Mouse (Mus musculus) stomach, embryonic 14.5 days (tissue): ENCODE measurements around the gene 4921524J17Rik. TPM values are rescaled to one million over a fixed set of nuclear protein-coding genes. Genes with fewer than 3 reads are reported as not detected.

ENCODE experiments used
- ATAC-seq: fragments of 200-750 bp; cut with Nextera tagmentation; 2 replicates; pipeline ENCODE4 v1.8.0; 2017; ENCODE audit warnings: low read depth, moderate TSS enrichment; ENCODE audit not compliant: insufficient number of reproducible peaks, insufficient read depth, low FRiP score
- H3K27ac ChIP-seq: fragments of 300-500 bp; sonication (generic); 2 replicates; pipeline ENCODE4 v1.5.1; 2014; ENCODE audit warnings: mild to moderate bottlenecking, low read length, moderate library complexity, mixed read lengths
- H3K27me3 ChIP-seq: fragments of 300-500 bp; sonication (generic); 2 replicates; pipeline ENCODE4 v1.6.1; 2014; ENCODE audit warnings: low read length, control low read depth, mixed read lengths; ENCODE audit not compliant: control insufficient read depth, insufficient read depth
- H3K36me3 ChIP-seq: fragments of 300-500 bp; sonication (generic); 2 replicates; pipeline ENCODE4 v1.6.1; 2014; ENCODE audit warnings: mild to moderate bottlenecking, control low read depth, low read length, moderate library complexity, mixed read lengths; ENCODE audit not compliant: control insufficient read depth, insufficient read depth
- H3K4me1 ChIP-seq: fragments of 300-500 bp; sonication (generic); 2 replicates; pipeline ENCODE4 v1.6.1; 2014; ENCODE audit warnings: low read length, control low read depth, mixed read lengths; ENCODE audit not compliant: control insufficient read depth, insufficient read depth
- H3K4me2 ChIP-seq: fragments of 300-500 bp; sonication (generic); replicated peaks from 2 replicates; pipeline ENCODE4 v1.6.1; 2014; ENCODE audit warnings: low read depth, low read length, control low read depth
- H3K4me3 ChIP-seq: fragments of 300-500 bp; sonication (generic); 2 replicates; pipeline ENCODE4 v1.5.1; 2014; ENCODE audit warnings: low read depth, low read length, control low read depth
- H3K9ac ChIP-seq: fragments of 300-500 bp; sonication (generic); replicated peaks from 2 replicates; pipeline ENCODE4 v1.6.1; 2014; ENCODE audit warnings: low read depth, mild to moderate bottlenecking, control low read depth, low read length, moderate library complexity, mixed read lengths
- H3K9me3 ChIP-seq: fragments of 300-500 bp; sonication (generic); 2 replicates; pipeline ENCODE4 v1.6.1; 2016; ENCODE audit warnings: low read depth, low read length, control low read depth; ENCODE audit not compliant: control insufficient read depth
- WGBS: fragments of 180-500 bp; shearing (Covaris S2); extraction: QIAGEN DNeasy Blood & Tissue Kit; methylation state at CpG from one replicate; pipeline ENCODE4 v1.1.7; 2014; 5-methylcytosine and 5-hydroxymethylcytosine counted together
- polyA plus RNA-seq: library from polyadenylated mRNA; unstranded; fragments of >200 nt; fragmentation: Nextera tagmentation; extraction: Ambion mirVana; gene quantifications from 2 replicates; pipeline ENCODE4 v1.2.1, GENCODE M21; 2014

Gene 4921524J17Rik
- polyA plus RNA-seq, 1 experiment from 2014 or later = 37.9 TPM

- Histone ChIP-seq H3K9ac (no peak overlapping the region), H3K27me3 (no peaks in the 10 kb centered on the region)
These were observed 26.7 kb downstream of the 4921524J17Rik start for GRCm38 (mm10) chr8:85405961-85406360.

GRCm38 (mm10) chr8:85405418-85405817 is 27.2 kb downstream of the 4921524J17Rik start:
- ATAC-seq = no peak
- H3K4me3 ChIP-seq = no peak overlapping the region
- no peaks in the 10 kb centered on the region for H3K9me3 ChIP-seq
- 29% methylated on average over 3 of the region's 3 CpGs for WGBS
- H3K36me3 ChIP-seq = no peaks in the 10 kb centered on the region; the same call in 1 of the 2 replicates
- no peak overlapping the region for H3K4me2 ChIP-seq
- no peaks in the 10 kb centered on the region for H3K4me1 ChIP-seq
- H3K9ac ChIP-seq = no peak overlapping the region
- no peaks in the 10 kb centered on the region for H3K27me3 ChIP-seq
- no peak overlapping the region for H3K27ac ChIP-seq

More at GRCm38 (mm10) chr8:85405961-85406360, 26.7 kb downstream of the 4921524J17Rik start:
- ATAC-seq = no peak
- Histone ChIP-seq H3K4me2 (no peak overlapping the region), H3K9me3 (no peaks in the 10 kb centered on the region), H3K4me1 (no peaks in the 10 kb centered on the region), H3K36me3 (no peaks in the 10 kb centered on the region; the same call in 1 of the 2 replicates), H3K4me3 (no peak overlapping the region), H3K27ac (no peak overlapping the region)
- 74% methylated on average over 10 of the region's 10 CpGs for WGBS

GRCm38 (mm10) chr8:85398548-85398947 is 34.1 kb downstream of the 4921524J17Rik start:
- H3K9me3 ChIP-seq = no peaks in the 10 kb centered on the region
- H3K4me2 ChIP-seq = no peak overlapping the region
- H3K4me3 ChIP-seq = no peak overlapping the region
- H3K27ac ChIP-seq = no peak overlapping the region
- no peak for ATAC-seq
- WGBS = 90% methylated on average over 4 of the region's 4 CpGs
- H3K36me3 ChIP-seq = no peaks in the 10 kb centered on the region
- H3K4me1 ChIP-seq = no peaks in the 10 kb centered on the region
- no peak overlapping the region for H3K9ac ChIP-seq
- no peaks in the 10 kb centered on the region for H3K27me3 ChIP-seq

DNA sequence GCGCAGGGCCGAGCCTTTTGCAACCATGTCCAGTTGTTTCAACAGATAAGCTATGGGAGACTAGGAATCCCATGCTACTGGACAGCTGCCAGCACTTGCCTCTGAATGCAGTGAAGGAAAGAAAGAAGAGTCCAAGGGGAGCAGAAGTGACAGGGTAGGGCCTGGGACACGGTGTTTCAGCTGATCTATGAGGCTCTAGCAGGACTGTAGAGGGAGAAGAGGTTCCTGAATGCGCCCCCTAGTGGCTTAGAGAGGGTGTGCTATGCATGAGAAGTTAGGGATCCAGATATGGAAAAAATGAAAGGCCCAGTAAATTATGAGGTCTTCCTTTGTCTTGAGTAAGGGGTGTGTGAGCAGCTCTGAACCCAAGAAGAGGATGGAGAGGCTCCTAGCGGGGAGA is 35.1 kb downstream of the 4921524J17Rik start:
- no peak for ATAC-seq
- Histone ChIP-seq H3K4me1 (no peaks in the 10 kb centered on the region), H3K36me3 (no peaks in the 10 kb centered on the region), H3K4me2 (no peak overlapping the region), H3K9ac (no peak overlapping the region), H3K9me3 (no peaks in the 10 kb centered on the region), H3K4me3 (no peak overlapping the region), H3K27me3 (no peaks in the 10 kb centered on the region), H3K27ac (no peak overlapping the region)
- WGBS = 45% methylated on average over 5 of the region's 5 CpGs

DNA sequence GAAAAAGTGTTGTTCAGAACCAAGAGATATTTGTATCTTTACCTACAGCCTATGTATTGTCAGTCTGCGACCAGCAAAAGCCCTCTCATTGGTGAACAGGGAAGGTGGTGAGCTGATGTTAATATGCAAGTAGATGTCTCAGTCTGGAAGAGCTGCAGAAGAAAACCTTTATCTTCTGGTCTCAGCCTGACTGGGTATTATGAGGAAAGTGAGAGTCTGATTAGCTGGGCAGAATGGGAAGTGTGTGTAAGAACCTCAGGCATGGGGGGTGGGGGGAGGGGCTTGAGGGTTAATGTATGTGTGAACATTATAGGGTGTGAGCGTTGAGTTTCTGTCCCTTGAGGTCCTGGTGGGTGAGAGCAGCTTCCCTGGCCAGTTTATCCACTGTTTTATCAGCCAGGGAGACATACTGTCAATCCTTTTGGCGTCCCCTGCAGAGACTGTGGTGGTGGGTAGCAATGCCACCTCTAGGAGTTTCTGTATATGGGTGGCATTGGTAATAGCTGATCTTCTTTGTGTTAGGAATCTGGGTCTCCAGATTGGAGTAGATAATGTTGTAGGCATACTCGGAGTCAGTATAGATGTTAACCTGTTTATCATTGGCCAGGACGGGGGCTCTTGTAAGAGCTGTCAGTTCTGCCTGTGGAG is 36.1 kb downstream of the 4921524J17Rik start:
- Histone ChIP-seq H3K4me1 (no peaks in the 10 kb centered on the region), H3K4me2 (no peak overlapping the region), H3K4me3 (no peak overlapping the region), H3K36me3 (no peaks in the 10 kb centered on the region), H3K27ac (no peak overlapping the region), H3K9ac (no peak overlapping the region), H3K9me3 (no peaks in the 10 kb centered on the region), H3K27me3 (no peaks in the 10 kb centered on the region)
- 84% methylated on average over 5 of the region's 5 CpGs for WGBS
- no peak for ATAC-seq

GRCm38 (mm10) chr8:85395681-85396431 is 36.8 kb downstream of the 4921524J17Rik start:
- 80% methylated on average over 8 of the region's 8 CpGs for WGBS
- no peak overlapping the region for H3K27ac ChIP-seq
- no peak overlapping the region for H3K4me3 ChIP-seq

DNA sequence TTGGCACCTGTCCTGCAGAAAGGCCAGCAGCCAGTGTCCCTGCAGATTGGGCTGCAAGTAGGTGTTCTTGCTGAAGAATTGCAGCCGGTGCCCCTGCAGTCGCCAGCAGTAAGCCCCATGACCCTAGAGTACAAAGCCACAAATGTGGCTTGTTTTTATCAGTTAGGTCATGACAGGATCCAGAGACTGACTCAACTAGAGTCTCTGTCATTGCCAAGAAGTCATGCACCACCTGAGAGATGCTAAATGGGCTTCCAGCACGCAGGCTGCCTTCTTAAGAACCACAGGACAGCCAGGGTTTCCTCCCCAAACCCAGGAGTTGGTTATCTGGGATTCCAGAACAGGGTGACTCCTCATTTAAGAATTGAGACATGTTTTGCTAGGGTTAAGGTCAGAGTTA is 37.6 kb downstream of the 4921524J17Rik start:
- Histone ChIP-seq H3K27me3 (no peaks in the 10 kb centered on the region), H3K36me3 (no peaks in the 10 kb centered on the region), H3K27ac (no peak overlapping the region), H3K4me2 (no peak overlapping the region), H3K9ac (no peak overlapping the region), H3K9me3 (no peaks in the 10 kb centered on the region), H3K4me1 (no peaks in the 10 kb centered on the region), H3K4me3 (no peak overlapping the region)
- 75% methylated on average over 3 of the region's 3 CpGs for WGBS
- ATAC-seq = no peak

More at GRCm38 (mm10) chr8:85395681-85396431, 36.8 kb downstream of the 4921524J17Rik start:
- no peaks in the 10 kb centered on the region for H3K4me1 ChIP-seq
- H3K9me3 ChIP-seq = no peaks in the 10 kb centered on the region
- H3K27me3 ChIP-seq = no peaks in the 10 kb centered on the region
- no peak overlapping the region for H3K9ac ChIP-seq
- ATAC-seq = no peak
- no peaks in the 10 kb centered on the region for H3K36me3 ChIP-seq
- no peak overlapping the region for H3K4me2 ChIP-seq

- Histone ChIP-seq H3K27ac (no peak overlapping the region), H3K9ac (no peak overlapping the region), H3K4me3 (no peak overlapping the region), H3K4me1 (no peaks in the 10 kb centered on the region), H3K9me3 (no peaks in the 10 kb centered on the region), H3K27me3 (no peaks in the 10 kb centered on the region), H3K36me3 (no peaks in the 10 kb centered on the region), H3K4me2 (no peak overlapping the region)
- WGBS = 85% methylated on average over 6 of the region's 6 CpGs
- no peak for ATAC-seq
These were observed 39.4 kb downstream of the 4921524J17Rik start for GRCm38 (mm10) chr8:85393199-85393598.
